Mouse (Mus musculus) cortical plate, adult 2 months (tissue): ENCODE measurements around the gene H2-Oa.

Experiments used
- CTCF ChIP-seq: fragments of 200-500 bp; IDR thresholded peaks from 2 replicates; pipeline ENCODE4 v1.5.1; 2011; ENCODE audit warnings: mild to moderate bottlenecking, control low read depth, low read length; ENCODE audit not compliant: insufficient read depth; ENCODE audit errors: extremely low read depth
- POLR2A ChIP-seq: fragments of 200-500 bp; IDR thresholded peaks from 2 replicates; pipeline ENCODE4 v1.6.1; 2011; ENCODE audit warnings: mild to moderate bottlenecking, low read length, control low read depth; ENCODE audit not compliant: insufficient read depth; ENCODE audit errors: extremely low read depth

DNA sequence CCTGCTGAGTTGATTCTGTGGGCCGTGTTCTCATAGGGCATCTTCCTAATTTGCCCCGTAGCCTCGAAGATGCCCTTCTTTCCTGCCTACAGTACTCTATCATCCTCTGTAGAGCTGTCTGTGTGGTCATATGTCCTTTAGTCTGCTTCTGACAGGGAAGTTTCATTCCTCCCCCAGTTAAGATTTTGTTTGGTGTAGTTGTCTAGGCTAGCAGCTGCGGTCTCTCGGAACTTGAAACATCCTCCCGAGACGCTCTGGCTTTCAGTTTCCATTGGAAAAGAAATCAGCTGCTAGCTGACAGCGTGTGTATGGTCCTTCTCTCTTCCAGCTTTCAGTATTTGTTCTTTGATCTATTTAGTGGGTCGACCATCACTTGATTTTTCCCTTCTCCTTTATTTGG, 12.7 kb downstream of the H2-Oa start:
- no peak for TF ChIP-seq CTCF
- no peak for TF ChIP-seq POLR2A
